Mouse (Mus musculus): ENCODE measurements around the gene Mpi. TPM values are rescaled to one million over a fixed set of nuclear protein-coding genes. Genes with fewer than 3 reads are reported as not detected.

Mpi gene
- polyA plus RNA-seq, 1 experiment from 2014 or later: 53.5 TPM

- H3K27me3 ChIP-seq (ENCODE audit: control insufficient read depth, insufficient read depth, low read length): no peaks in the 10 kb centered on the region
- DNase-seq: no peak
- no peaks in the 10 kb centered on the region for H3K36me3 ChIP-seq (ENCODE audit: control insufficient read depth, insufficient read depth, low read length)
- no peaks in the 10 kb centered on the region for H3K9me3 ChIP-seq (ENCODE audit: control insufficient read depth, low read length)
- WGBS: 89% methylated on average over 4 of the region's 4 CpGs
- H3K9ac ChIP-seq (replicated peaks; ENCODE audit: low read length): no peak overlapping the region
- ATAC-seq (ENCODE audit: low FRiP score, low TSS enrichment): no peak
- H3K4me3 ChIP-seq (replicated peaks; ENCODE audit: low read depth, low read length): no peak overlapping the region
- H3K27ac ChIP-seq (replicated peaks; ENCODE audit: low read depth, low read length): no peak overlapping the region
- peaks cover 15% of the 10 kb centered on the region for H3K4me1 ChIP-seq (ENCODE audit: control insufficient read depth, insufficient read depth, low read length)
- H3K4me2 ChIP-seq (ENCODE audit: low read length): no peak overlapping the region
Measured at GRCm38 (mm10) chr9:57558625-57559024, 6.1 kb upstream of the Mpi start.

DNA sequence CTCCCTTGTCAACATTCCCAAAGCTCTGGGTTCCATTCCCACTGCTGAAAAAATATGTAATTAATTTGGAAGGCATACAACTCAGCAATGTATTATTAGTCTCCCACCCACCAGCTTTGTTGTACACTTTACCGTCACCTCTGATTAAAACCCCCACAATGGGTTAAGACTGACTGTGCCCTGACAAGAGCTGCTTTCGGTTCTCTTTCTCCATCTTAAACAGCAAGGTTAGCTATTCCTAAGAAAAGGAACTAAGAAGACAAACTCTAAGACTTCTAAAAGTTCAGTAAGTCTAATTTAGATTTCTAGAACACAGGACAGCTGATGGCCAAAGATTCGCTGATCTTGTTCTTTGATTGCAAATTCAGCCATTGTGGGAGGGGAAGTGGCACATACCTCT lies 4.7 kb upstream of the Mpi start:
- ATAC-seq (ENCODE audit: low FRiP score, low TSS enrichment) (no peak), DNase-seq (no peak)
- 80% methylated on average over 3 of the region's 3 CpGs for WGBS
- Histone ChIP-seq H3K9ac (replicated peaks; ENCODE audit: low read length) (no peak overlapping the region), H3K4me1 (ENCODE audit: control insufficient read depth, insufficient read depth, low read length) (peaks cover 13% of the 10 kb centered on the region), H3K36me3 (ENCODE audit: control insufficient read depth, insufficient read depth, low read length) (no peaks in the 10 kb centered on the region), H3K4me3 (replicated peaks; ENCODE audit: low read depth, low read length) (no peak overlapping the region), H3K27me3 (ENCODE audit: control insufficient read depth, insufficient read depth, low read length) (no peaks in the 10 kb centered on the region), H3K27ac (replicated peaks; ENCODE audit: low read depth, low read length) (no peak overlapping the region), H3K4me2 (ENCODE audit: low read length) (no peak overlapping the region), H3K9me3 (ENCODE audit: control insufficient read depth, low read length) (no peaks in the 10 kb centered on the region)

GRCm38 (mm10) chr9:57554753-57555152 lies 2.2 kb upstream of the Mpi start:
- H3K4me2 ChIP-seq (ENCODE audit: low read length): no peak overlapping the region
- ATAC-seq (ENCODE audit: low FRiP score, low TSS enrichment) (no peak), DNase-seq (no peak)
- peaks cover 6% of the 10 kb centered on the region; the same call in 1 of the 2 replicates for H3K4me1 ChIP-seq (ENCODE audit: control insufficient read depth, insufficient read depth, low read length)
- H3K4me3 ChIP-seq (replicated peaks; ENCODE audit: low read depth, low read length): no peak overlapping the region
- H3K27ac ChIP-seq (replicated peaks; ENCODE audit: low read depth, low read length): no peak overlapping the region
- H3K9ac ChIP-seq (replicated peaks; ENCODE audit: low read length): no peak overlapping the region
- 35% methylated on average over 3 of the region's 3 CpGs for WGBS
- H3K36me3 ChIP-seq (ENCODE audit: control insufficient read depth, insufficient read depth, low read length): peaks cover 11% of the 10 kb centered on the region; the same call in 1 of the 2 replicates
- no peaks in the 10 kb centered on the region for H3K27me3 ChIP-seq (ENCODE audit: control insufficient read depth, insufficient read depth, low read length)
- no peaks in the 10 kb centered on the region for H3K9me3 ChIP-seq (ENCODE audit: control insufficient read depth, low read length)

DNA sequence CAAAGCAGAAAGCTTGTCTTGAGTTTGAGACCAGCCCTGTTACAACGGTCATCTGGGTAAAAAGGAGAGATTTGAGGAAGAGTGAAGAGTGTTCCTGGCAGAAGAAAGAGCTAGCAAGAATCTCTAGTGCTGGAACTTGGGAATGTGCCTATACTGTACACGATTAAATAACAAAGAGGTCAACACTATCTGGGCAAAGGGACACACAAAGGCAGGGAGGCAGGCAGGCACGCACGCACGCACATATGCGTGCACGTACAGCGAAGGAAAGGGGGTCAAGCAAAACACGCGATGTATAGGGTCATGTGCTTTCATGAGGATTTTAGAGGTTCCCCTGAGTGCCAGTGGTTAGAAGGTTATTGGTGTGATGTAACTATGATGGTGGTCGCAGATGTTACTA lies 556 bp upstream of the Mpi start:
- DNase-seq: no peak
- Histone ChIP-seq H3K27ac (replicated peaks; ENCODE audit: low read depth, low read length) (no peak overlapping the region), H3K4me1 (ENCODE audit: control insufficient read depth, insufficient read depth, low read length) (peaks cover 6% of the 10 kb centered on the region; the same call in 1 of the 2 replicates), H3K27me3 (ENCODE audit: control insufficient read depth, insufficient read depth, low read length) (no peaks in the 10 kb centered on the region), H3K9ac (replicated peaks; ENCODE audit: low read length) (no peak overlapping the region), H3K4me2 (ENCODE audit: low read length) (no peak overlapping the region), H3K36me3 (ENCODE audit: control insufficient read depth, insufficient read depth, low read length) (peaks cover 27% of the 10 kb centered on the region), H3K9me3 (ENCODE audit: control insufficient read depth, low read length) (no peaks in the 10 kb centered on the region), H3K4me3 (replicated peaks; ENCODE audit: low read depth, low read length) (no peak overlapping the region)
- 65% methylated on average over 11 of the region's 11 CpGs for WGBS
- ATAC-seq (ENCODE audit: low FRiP score, low TSS enrichment): no peak

- Histone ChIP-seq H3K27ac (replicated peaks; ENCODE audit: low read depth, low read length) (no peak overlapping the region), H3K4me3 (replicated peaks; ENCODE audit: low read depth, low read length) (no peak overlapping the region), H3K4me2 (ENCODE audit: low read length) (no peak overlapping the region), H3K9me3 (ENCODE audit: control insufficient read depth, low read length) (no peaks in the 10 kb centered on the region), H3K27me3 (ENCODE audit: control insufficient read depth, insufficient read depth, low read length) (no peaks in the 10 kb centered on the region), H3K36me3 (ENCODE audit: control insufficient read depth, insufficient read depth, low read length) (peaks cover 55% of the 10 kb centered on the region), H3K4me1 (ENCODE audit: control insufficient read depth, insufficient read depth, low read length) (peaks cover 6% of the 10 kb centered on the region; the same call in 1 of the 2 replicates), H3K9ac (replicated peaks; ENCODE audit: low read length) (no peak overlapping the region)
- WGBS: 91% methylated on average over 11 of the region's 11 CpGs
- DNase-seq (no peak), ATAC-seq (ENCODE audit: low FRiP score, low TSS enrichment) (no peak)
Measured at GRCm38 (mm10) chr9:57550126-57550862, 2.3 kb downstream of the Mpi start.

GRCm38 (mm10) chr9:57549186-57549585 lies 3.4 kb downstream of the Mpi start:
- ATAC-seq (ENCODE audit: low FRiP score, low TSS enrichment) (no peak), DNase-seq (no peak)
- peaks cover 6% of the 10 kb centered on the region; the same call in 1 of the 2 replicates for H3K4me1 ChIP-seq (ENCODE audit: control insufficient read depth, insufficient read depth, low read length)
- H3K9ac ChIP-seq (replicated peaks; ENCODE audit: low read length): no peak overlapping the region
- H3K4me3 ChIP-seq (replicated peaks; ENCODE audit: low read depth, low read length): no peak overlapping the region
- WGBS: 97% methylated on average over 4 of the region's 4 CpGs
- no peak overlapping the region for H3K27ac ChIP-seq (replicated peaks; ENCODE audit: low read depth, low read length)
- H3K27me3 ChIP-seq (ENCODE audit: control insufficient read depth, insufficient read depth, low read length): no peaks in the 10 kb centered on the region
- H3K36me3 ChIP-seq (ENCODE audit: control insufficient read depth, insufficient read depth, low read length): peaks cover 66% of the 10 kb centered on the region
- H3K9me3 ChIP-seq (ENCODE audit: control insufficient read depth, low read length): no peaks in the 10 kb centered on the region
- no peak overlapping the region for H3K4me2 ChIP-seq (ENCODE audit: low read length)

DNA sequence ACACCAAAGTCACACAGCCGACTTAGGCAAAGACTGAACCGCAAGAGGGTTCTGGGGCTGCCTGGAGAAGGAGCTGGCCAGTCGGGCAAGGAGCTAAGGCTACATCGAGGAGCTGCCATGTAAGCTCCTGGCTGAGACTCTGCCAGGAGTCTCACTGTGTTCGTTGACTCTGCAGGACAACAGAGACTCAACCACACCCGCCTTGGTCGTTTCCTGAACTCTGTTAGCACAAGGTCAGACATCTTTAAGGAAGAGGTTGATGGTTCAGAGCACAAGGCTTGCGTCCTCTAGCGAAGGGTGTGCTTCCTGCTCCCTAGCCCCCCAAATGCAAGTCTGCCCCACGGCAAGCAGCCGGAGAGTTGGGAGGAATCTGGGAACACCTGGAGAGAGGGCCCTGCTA lies 4.7 kb downstream of the Mpi start:
- Histone ChIP-seq H3K27me3 (ENCODE audit: control insufficient read depth, insufficient read depth, low read length) (no peaks in the 10 kb centered on the region), H3K27ac (replicated peaks; ENCODE audit: low read depth, low read length) (no peak overlapping the region), H3K36me3 (ENCODE audit: control insufficient read depth, insufficient read depth, low read length) (peaks cover 79% of the 10 kb centered on the region), H3K9ac (replicated peaks; ENCODE audit: low read length) (no peak overlapping the region), H3K4me1 (ENCODE audit: control insufficient read depth, insufficient read depth, low read length) (peaks cover 6% of the 10 kb centered on the region; the same call in 1 of the 2 replicates), H3K9me3 (ENCODE audit: control insufficient read depth, low read length) (no peaks in the 10 kb centered on the region), H3K4me2 (ENCODE audit: low read length) (no peak overlapping the region), H3K4me3 (replicated peaks; ENCODE audit: low read depth, low read length) (no peak overlapping the region)
- 94% methylated on average over 11 of the region's 11 CpGs for WGBS
- DNase-seq (no peak), ATAC-seq (ENCODE audit: low FRiP score, low TSS enrichment) (no peak)

DNA sequence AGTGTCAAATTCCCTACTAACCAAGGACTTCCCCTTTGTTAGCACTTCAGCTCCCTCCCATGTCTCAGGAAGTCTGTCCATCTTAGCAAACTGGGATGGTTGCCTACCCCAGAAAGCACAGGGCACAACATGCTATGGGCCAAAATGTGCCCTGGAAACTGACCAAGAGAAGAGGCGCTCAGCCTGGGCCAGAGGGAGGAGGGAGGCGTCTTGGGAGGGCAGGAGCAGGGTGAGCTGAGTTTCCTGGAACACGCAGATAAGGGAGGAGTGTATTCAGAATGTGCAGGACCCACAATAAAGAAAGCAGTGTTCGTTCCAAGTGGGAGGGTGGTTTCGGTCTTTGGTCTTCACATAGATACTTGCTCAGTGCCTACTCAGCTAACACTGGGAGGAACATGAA lies 5.3 kb downstream of the Mpi start:
- no peak overlapping the region for H3K27ac ChIP-seq (replicated peaks; ENCODE audit: low read depth, low read length)
- 83% methylated on average over 5 of the region's 5 CpGs for WGBS
- peaks cover 85% of the 10 kb centered on the region for H3K36me3 ChIP-seq (ENCODE audit: control insufficient read depth, insufficient read depth, low read length)

GRCm38 (mm10) chr9:57543951-57544350 lies 8.6 kb downstream of the Mpi start:
- no peaks in the 10 kb centered on the region for H3K9me3 ChIP-seq (ENCODE audit: control insufficient read depth, low read length)
- DNase-seq (no peak), ATAC-seq (ENCODE audit: low FRiP score, low TSS enrichment) (no peak)
- H3K4me3 ChIP-seq (replicated peaks; ENCODE audit: low read depth, low read length): no peak overlapping the region
- no peak overlapping the region for H3K4me2 ChIP-seq (ENCODE audit: low read length)
- peaks cover 95% of the 10 kb centered on the region for H3K36me3 ChIP-seq (ENCODE audit: control insufficient read depth, insufficient read depth, low read length)
- no peak overlapping the region for H3K9ac ChIP-seq (replicated peaks; ENCODE audit: low read length)
- 83% methylated on average over 3 of the region's 3 CpGs for WGBS
- no peaks in the 10 kb centered on the region for H3K27me3 ChIP-seq (ENCODE audit: control insufficient read depth, insufficient read depth, low read length)
- H3K27ac ChIP-seq (replicated peaks; ENCODE audit: low read depth, low read length): no peak overlapping the region
- H3K4me1 ChIP-seq (ENCODE audit: control insufficient read depth, insufficient read depth, low read length): 0 out of 2 replicates have a peak, but pooled peaks cover under 1% of the 10 kb centered on the region

More for the DNA sequence above, 5.3 kb downstream of the Mpi start:
- no peaks in the 10 kb centered on the region for H3K9me3 ChIP-seq (ENCODE audit: control insufficient read depth, low read length)
- no peaks in the 10 kb centered on the region for H3K27me3 ChIP-seq (ENCODE audit: control insufficient read depth, insufficient read depth, low read length)
- H3K4me3 ChIP-seq (replicated peaks; ENCODE audit: low read depth, low read length): no peak overlapping the region
- DNase-seq (no peak), ATAC-seq (ENCODE audit: low FRiP score, low TSS enrichment) (no peak)
- H3K9ac ChIP-seq (replicated peaks; ENCODE audit: low read length): no peak overlapping the region
- peaks cover 6% of the 10 kb centered on the region; the same call in 1 of the 2 replicates for H3K4me1 ChIP-seq (ENCODE audit: control insufficient read depth, insufficient read depth, low read length)
- no peak overlapping the region for H3K4me2 ChIP-seq (ENCODE audit: low read length)
